Mouse (Mus musculus): ENCODE measurements at regions not wholly inside any gene's neighbourhood (a gene's known extent, or its start where the extent isn't known, plus 50 kb on each side); places are given as distances from the start of the nearest gene placed in this dataset.

DNA sequence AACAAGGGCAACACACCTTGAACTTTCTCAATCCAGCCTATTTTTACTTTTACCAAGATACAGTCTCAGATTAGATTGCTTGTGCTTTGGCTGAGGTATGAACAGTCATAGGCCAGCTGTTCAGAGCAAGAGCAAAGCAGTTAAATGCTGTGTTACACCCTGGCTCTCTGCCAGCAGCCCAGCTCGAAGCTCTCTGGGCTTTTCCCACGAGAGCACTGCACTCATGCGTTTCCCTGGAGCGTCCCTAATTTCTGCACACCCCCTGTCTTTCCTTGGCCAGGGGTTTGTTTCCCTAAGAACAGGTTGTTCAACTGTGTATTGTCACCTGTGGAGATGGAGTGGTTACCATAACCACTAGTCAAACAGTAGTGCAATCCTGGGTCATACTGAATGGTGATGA is 493.6 kb downstream of the Grin2a start:
- Histone ChIP-seq H3K9ac (replicated peaks) (no peak overlapping the region), H3K4me3 (no peak overlapping the region), H3K36me3 (no peaks in the 10 kb centered on the region), H3K4me2 (replicated peaks) (no peak overlapping the region), H3K9me3 (no peaks in the 10 kb centered on the region), H3K4me1 (no peaks in the 10 kb centered on the region; the same call in 1 of the 2 replicates), H3K27me3 (no peaks in the 10 kb centered on the region), H3K27ac (replicated peaks) (no peak overlapping the region)
- 67% methylated on average over 4 of the region's 4 CpGs for WGBS
- ATAC-seq (ENCODE audit: low FRiP score, low read depth) = no peak

DNA sequence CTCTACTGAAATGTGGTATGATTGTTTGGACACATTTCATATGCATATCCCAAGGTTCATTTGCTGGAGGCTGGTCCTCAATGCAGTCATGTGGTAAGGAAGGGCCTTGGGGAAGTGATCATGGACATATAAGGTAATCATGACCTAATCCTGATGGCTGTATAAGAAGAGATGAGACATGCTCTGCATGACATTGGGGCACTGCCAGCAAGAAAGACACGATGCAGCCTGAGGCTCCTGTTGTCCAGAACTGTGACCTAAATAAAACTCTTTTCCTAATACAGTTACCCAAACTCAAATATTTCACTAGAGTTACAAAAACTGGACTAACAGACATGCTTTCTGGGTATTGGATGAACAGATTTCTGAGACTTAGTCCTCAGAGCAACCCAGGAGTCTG is 485.7 kb downstream of the Grin2a start:
- Histone ChIP-seq H3K36me3 (no peaks in the 10 kb centered on the region), H3K27me3 (no peaks in the 10 kb centered on the region), H3K9me3 (no peaks in the 10 kb centered on the region), H3K27ac (replicated peaks) (no peak overlapping the region), H3K4me1 (no peaks in the 10 kb centered on the region), H3K4me3 (no peak overlapping the region), H3K9ac (replicated peaks) (no peak overlapping the region), H3K4me2 (replicated peaks) (no peak overlapping the region)
- WGBS = 96% methylated on average over 1 of the region's 1 CpGs
- ATAC-seq (ENCODE audit: low FRiP score, low read depth) = no peak

DNA sequence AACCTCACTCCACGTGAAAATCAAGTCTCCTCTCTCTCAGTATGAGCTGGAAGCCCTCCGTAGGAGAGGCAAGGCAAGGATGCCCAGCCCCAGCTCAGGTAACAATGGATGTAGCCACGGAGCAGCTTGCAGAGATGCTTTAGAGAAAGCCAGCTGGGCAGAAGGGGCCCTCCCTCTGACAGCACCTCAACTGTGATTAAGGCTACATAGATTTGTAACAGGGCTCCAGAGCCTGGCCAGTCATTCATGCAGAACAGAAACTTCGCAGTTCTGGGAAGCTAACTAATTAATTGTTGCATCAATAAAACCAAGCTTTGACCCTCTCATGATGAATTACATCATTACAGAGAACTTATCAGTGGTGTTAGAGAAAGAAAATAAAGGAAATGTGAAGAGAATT is 480.8 kb downstream of the Grin2a start:
- no peak overlapping the region for H3K9ac ChIP-seq (replicated peaks)
- peaks cover 3% of the 10 kb centered on the region; the same call in 1 of the 2 replicates for H3K9me3 ChIP-seq
- ATAC-seq (ENCODE audit: low FRiP score, low read depth) = no peak
- no peak overlapping the region for H3K4me3 ChIP-seq
- H3K36me3 ChIP-seq = no peaks in the 10 kb centered on the region
- whole genome bisulfite sequencing = 45% methylated on average over 4 of the region's 4 CpGs
- H3K4me1 ChIP-seq = no peaks in the 10 kb centered on the region
- H3K4me2 ChIP-seq (replicated peaks) = no peak overlapping the region
- no peak overlapping the region for H3K27ac ChIP-seq (replicated peaks)
- no peaks in the 10 kb centered on the region for H3K27me3 ChIP-seq
